Mouse (Mus musculus) limb, embryonic 14.5 days (tissue): Measurements from ENCODE around the gene Mllt6. TPM values are rescaled to one million over a fixed set of nuclear protein-coding genes. Genes with fewer than 3 reads are reported as not detected.

Source experiments
- ATAC-seq: fragments of 200-750 bp; cut with Nextera tagmentation; 2 replicates; pipeline ENCODE4 v1.8.0; 2017; ENCODE audit warnings: low read depth, moderate number of reproducible peaks, moderate TSS enrichment; ENCODE audit not compliant: low FRiP score
- DNase-seq: peaks from one replicate; pipeline ENCODE4 v3.0.0-alpha.2; 2015; ENCODE audit warnings: low spot score
- H3K27ac ChIP-seq: fragments of 300-500 bp; sonication (generic); replicated peaks from 2 replicates; pipeline ENCODE4 v1.5.1; 2014; ENCODE audit warnings: low read depth, mild to moderate bottlenecking, low read length, moderate library complexity, mixed read lengths
- H3K27me3 ChIP-seq: fragments of 300-500 bp; sonication (generic); 2 replicates; pipeline ENCODE4 v1.6.1; 2014; ENCODE audit warnings: low read length, mixed read lengths; ENCODE audit not compliant: control insufficient read depth, insufficient read depth
- H3K36me3 ChIP-seq: fragments of 300-500 bp; sonication (generic); 2 replicates; pipeline ENCODE4 v1.6.1; 2014; ENCODE audit warnings: mild to moderate bottlenecking, low read length, moderate library complexity, mixed read lengths; ENCODE audit not compliant: control insufficient read depth, insufficient read depth
- H3K4me1 ChIP-seq: fragments of 300-500 bp; sonication (generic); 2 replicates; pipeline ENCODE4 v1.6.1; 2014; ENCODE audit warnings: antibody characterized with exemption, low read length, mixed read lengths; ENCODE audit not compliant: control insufficient read depth, insufficient read depth
- H3K4me2 ChIP-seq: fragments of 300-500 bp; sonication (generic); replicated peaks from 2 replicates; pipeline ENCODE4 v1.6.1; 2014; ENCODE audit warnings: low read depth, mild to moderate bottlenecking, low read length, moderate library complexity; ENCODE audit not compliant: severe bottlenecking
- H3K4me3 ChIP-seq: fragments of 300-500 bp; sonication (generic); replicated peaks from 2 replicates; pipeline ENCODE4 v1.5.1; 2014; ENCODE audit warnings: low read length
- H3K9ac ChIP-seq: fragments of 300-500 bp; sonication (generic); 2 replicates; pipeline ENCODE4 v1.6.1; 2014; ENCODE audit warnings: mild to moderate bottlenecking, low read depth, low read length, moderate library complexity; ENCODE audit not compliant: severe bottlenecking
- H3K9me3 ChIP-seq: fragments of 300-500 bp; sonication (generic); 2 replicates; pipeline ENCODE4 v1.6.1; 2016; ENCODE audit warnings: low read length; ENCODE audit not compliant: control insufficient read depth
- POLR2A ChIP-seq: fragments of 200-500 bp; IDR thresholded peaks from 2 replicates; pipeline ENCODE4 v1.8.0; 2012; ENCODE audit warnings: inconsistent platforms, mild to moderate bottlenecking, moderate library complexity, borderline replicate concordance; ENCODE audit not compliant: insufficient read depth, insufficient read length; ENCODE audit errors: extremely low read depth
- WGBS: fragments of 180-500 bp; shearing (Covaris S2); extraction: QIAGEN DNeasy Blood & Tissue Kit; methylation state at CpG from one replicate; pipeline ENCODE4 v1.1.7; 2014; 5-methylcytosine and 5-hydroxymethylcytosine counted together
- polyA plus RNA-seq, 2 experiments: library from polyadenylated mRNA; depleted of rRNA in 1 of 2; stranded (reverse) in 1 of 2; unstranded in 1 of 2; fragments of >200 nt; fragmentation: Nextera tagmentation in 1 of 2; extraction: Ambion mirVana in 1 of 2; gene quantifications; 2 replicates each; pipeline versions ENCODE4 v1.2.1 to v1.2.3; 2012 to 2014

Mllt6 gene
- polyA plus RNA-seq, 2 experiments, result 4.9 to 28.6 TPM

DNA sequence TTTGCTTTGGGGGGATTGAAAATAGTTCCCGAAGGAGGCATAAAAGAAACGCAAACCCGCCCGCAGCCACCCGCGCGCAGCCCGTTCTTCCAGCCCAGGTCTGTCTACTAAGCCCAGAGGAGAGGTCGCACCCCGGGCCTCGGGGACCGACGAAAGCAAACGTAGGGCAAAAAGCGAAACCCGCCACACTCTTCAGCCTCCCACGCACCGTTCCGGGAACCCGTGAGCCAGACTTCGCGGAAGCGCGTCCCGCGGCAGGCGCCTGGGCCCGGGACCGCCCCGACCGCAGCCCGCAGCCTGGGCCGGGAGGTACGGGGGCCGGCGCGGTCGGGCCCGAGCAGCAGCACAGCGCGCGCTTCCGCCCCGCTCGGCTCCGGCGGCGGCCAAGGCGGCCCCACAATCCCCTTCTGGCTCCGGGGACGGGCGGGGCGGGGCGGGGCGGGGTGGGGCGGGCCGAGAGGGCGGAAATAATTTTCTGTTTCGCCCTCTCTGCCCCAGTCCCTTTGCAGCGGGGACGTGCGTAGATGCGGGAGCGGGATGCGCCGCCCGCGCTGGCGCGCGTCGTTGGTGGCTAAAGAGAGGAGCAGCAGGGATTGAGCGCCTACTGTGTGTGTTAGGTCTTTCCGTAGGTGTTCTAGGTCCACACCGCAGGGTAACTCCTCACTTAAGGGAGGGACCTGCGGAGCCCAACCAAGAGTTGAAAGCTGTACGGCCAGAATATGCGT, 3.1 kb upstream of the Mllt6 start:
- no peak for TF ChIP-seq POLR2A
- H3K4me1 ChIP-seq, result peaks cover 27% of the 10 kb centered on the region
- peak overlapping the region; percentile 74 for H3K4me3 ChIP-seq
- no peaks in the 10 kb centered on the region for H3K9me3 ChIP-seq
- peak overlapping the region; percentile 84 for H3K9ac ChIP-seq
- peak; percentile 82 for ATAC-seq
- under 1% methylated on average over 62 of the region's 78 CpGs for WGBS
- H3K27ac ChIP-seq, result peak overlapping the region; percentile 63
- H3K4me2 ChIP-seq, result peak overlapping the region; percentile 63
- H3K36me3 ChIP-seq, result 0 out of 2 replicates have a peak, but pooled peaks cover under 1% of the 10 kb centered on the region
- peak; percentile 69 for DNase-seq
- H3K27me3 ChIP-seq, result peaks cover 17% of the 10 kb centered on the region

DNA sequence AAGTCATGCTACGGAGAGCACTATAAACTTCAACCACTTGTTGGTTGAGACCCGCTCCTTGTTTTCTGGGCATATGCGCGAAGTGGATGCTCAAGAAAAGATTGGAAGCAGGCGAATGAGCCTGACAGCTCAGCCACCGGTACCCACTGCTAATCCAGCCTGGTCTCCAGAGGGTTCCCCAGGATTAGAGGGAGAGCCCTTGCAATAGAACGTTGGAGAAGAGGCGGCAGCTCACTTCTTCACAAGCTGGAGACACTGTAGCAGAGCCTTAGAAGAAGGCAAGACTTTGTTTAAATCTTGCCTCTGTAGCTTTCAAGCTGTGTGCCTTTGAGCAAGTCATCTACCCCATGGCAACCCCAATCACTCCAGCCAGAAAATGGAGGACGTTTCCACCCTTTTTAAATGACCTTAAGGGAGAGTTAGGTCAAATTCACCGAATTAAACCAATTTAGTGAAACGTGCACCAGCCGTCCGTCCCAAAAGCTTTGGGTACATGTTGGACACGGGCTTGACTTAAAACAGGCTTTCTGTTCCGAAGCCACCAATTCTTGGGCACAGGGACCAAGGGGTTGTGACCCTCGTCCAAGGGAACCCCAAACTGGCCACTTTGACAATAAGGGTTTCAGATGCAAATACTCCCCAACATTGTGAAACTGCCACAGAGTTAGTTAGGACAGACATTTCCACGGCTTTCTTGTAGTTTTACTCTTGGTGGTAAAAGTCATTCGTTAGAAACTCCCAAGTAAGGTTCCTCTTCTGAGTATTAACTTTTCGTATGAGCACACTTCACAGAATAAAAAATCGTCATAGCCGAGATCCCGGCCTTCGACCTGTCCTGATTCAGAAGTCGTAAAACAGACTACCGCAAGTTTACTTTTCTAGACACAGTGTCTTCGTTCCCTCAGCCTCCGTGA, 2.2 kb upstream of the Mllt6 start:
- peaks cover 27% of the 10 kb centered on the region for H3K4me1 ChIP-seq
- H3K36me3 ChIP-seq, result peaks cover 9% of the 10 kb centered on the region
- H3K27ac ChIP-seq, result no peak overlapping the region
- ATAC-seq (no peak), DNase-seq (no peak)
- no peak for TF ChIP-seq POLR2A
- H3K9ac ChIP-seq, result 0 out of 2 replicates have a peak overlapping the region, but pooled peaks have one; percentile 84
- no peaks in the 10 kb centered on the region for H3K9me3 ChIP-seq
- H3K4me3 ChIP-seq, result peak overlapping the region; percentile 85
- H3K27me3 ChIP-seq, result peaks cover 17% of the 10 kb centered on the region
- H3K4me2 ChIP-seq, result peak overlapping the region; percentile 63
- 3% methylated on average over 27 of the region's 27 CpGs for WGBS

DNA sequence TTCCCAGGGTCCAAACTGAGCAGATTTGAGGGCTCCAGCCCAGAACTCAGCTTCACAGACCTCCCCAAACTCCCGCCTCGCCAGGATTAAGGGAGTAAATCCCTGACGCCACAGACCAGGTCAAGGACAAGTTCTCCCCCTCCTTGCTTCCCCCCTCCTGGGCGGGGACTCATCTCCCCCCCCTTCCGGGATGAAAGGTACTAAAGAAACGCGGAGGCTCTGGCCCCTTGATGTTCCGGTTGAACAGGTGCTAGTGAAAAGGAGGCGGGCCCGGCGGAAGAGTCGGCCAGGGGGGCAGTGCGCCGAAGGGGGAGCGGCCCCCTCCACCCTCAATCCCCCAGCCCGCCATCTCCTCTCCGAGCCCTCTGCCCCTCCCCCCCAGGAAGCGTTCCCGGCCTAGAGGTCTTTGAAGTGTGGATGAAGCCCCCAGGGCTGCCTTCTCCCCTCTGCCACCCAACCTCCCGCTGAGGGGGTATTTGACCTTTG, 1.5 kb upstream of the Mllt6 start:
- H3K4me2 ChIP-seq, result peak overlapping the region; percentile 63
- H3K36me3 ChIP-seq, result peaks cover 14% of the 10 kb centered on the region
- 0 out of 2 replicates have a peak overlapping the region, but pooled peaks have one; percentile 4 for H3K9ac ChIP-seq
- H3K4me1 ChIP-seq, result peaks cover 27% of the 10 kb centered on the region
- no peaks in the 10 kb centered on the region for H3K9me3 ChIP-seq
- DNase-seq (peak; percentile 32), ATAC-seq (no peak)
- H3K27ac ChIP-seq, result no peak overlapping the region
- 1% methylated on average over 9 of the region's 20 CpGs for WGBS
- peaks cover 17% of the 10 kb centered on the region for H3K27me3 ChIP-seq
- peak overlapping the region; percentile 85 for H3K4me3 ChIP-seq
- TF ChIP-seq POLR2A, result no peak

DNA sequence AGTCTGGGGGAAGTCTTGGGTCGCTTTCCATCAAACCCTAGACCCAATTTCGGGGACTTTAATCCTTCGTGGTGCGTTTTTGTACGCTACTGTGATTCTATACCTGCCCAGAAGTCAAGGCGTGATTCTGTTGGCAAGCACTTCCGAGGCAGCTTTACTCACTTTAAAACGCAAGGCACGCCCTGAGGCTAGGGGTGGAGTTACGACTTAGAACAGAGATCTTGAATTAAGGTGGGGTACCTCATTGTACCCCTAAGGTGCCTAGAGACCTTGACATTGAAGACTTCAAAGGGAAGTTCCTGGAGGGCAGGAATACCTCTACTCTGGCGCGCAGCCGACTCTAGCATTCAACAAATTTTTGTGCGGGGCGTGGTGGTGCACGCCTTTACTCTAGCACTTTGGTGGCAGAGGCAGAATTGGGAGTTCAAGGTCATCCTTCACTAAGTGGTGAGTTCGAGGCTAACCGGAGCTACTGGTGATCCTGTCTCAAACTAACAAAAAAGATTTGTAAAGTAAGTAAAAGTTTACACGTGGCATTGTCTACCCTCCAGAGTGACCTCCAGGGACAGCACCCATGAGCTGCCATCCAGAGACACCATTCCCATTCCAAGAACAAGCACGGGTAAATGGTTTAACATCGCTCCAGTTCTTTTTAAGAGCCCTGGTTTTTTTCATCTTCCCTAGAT, 864 bp upstream of the Mllt6 start:
- Histone ChIP-seq H3K36me3 (peaks cover 21% of the 10 kb centered on the region), H3K9me3 (no peaks in the 10 kb centered on the region), H3K9ac (peak overlapping the region; percentile 85; the same call in 1 of the 2 replicates), H3K4me2 (peak overlapping the region; percentile 63), H3K27ac (no peak overlapping the region), H3K4me1 (peaks cover 27% of the 10 kb centered on the region), H3K4me3 (peak overlapping the region; percentile 85), H3K27me3 (peaks cover 17% of the 10 kb centered on the region)
- ATAC-seq (no peak), DNase-seq (peak; percentile 52)
- TF ChIP-seq POLR2A, result no peak
- WGBS, result 3% methylated on average over 21 of the region's 21 CpGs
